Mouse (Mus musculus) liver, postnatal 0 days (tissue): ENCODE measurements around the gene Med29. TPM values are rescaled to one million over a fixed set of nuclear protein-coding genes. Genes with fewer than 3 reads are reported as not detected.

Experiments used
- ATAC-seq: fragments of 200-750 bp; cut with Nextera tagmentation; 2 replicates; pipeline ENCODE4 v1.8.0; 2017; ENCODE audit warnings: mild to moderate bottlenecking, moderate library complexity
- DNase-seq: peaks from one replicate; pipeline ENCODE4 v3.0.0-alpha.2; 2016
- H3K27ac ChIP-seq: fragments of 300-500 bp; sonication (generic); 2 replicates; pipeline ENCODE4 v1.5.1; 2014; ENCODE audit warnings: antibody characterized with exemption, moderate library complexity, mild to moderate bottlenecking, low read depth
- H3K27me3 ChIP-seq: fragments of 300-500 bp; sonication (generic); 2 replicates; pipeline ENCODE4 v1.6.1; 2014; ENCODE audit warnings: low read length, control low read depth, mixed read lengths; ENCODE audit not compliant: insufficient read depth
- H3K36me3 ChIP-seq: fragments of 300-500 bp; sonication (generic); replicated peaks from 2 replicates; pipeline ENCODE4 v1.6.1; 2014; ENCODE audit warnings: mild to moderate bottlenecking, control low read depth, low read length, moderate library complexity, mixed read lengths; ENCODE audit not compliant: insufficient read depth
- H3K4me1 ChIP-seq: fragments of 300-500 bp; sonication (generic); 2 replicates; pipeline ENCODE4 v1.6.1; 2014; ENCODE audit warnings: antibody characterized with exemption, mild to moderate bottlenecking, control low read depth; ENCODE audit not compliant: insufficient read depth
- H3K4me2 ChIP-seq: fragments of 300-500 bp; sonication (generic); 2 replicates; pipeline ENCODE4 v1.6.1; 2014; ENCODE audit warnings: low read depth, mild to moderate bottlenecking, low read length, moderate library complexity, mixed read lengths
- H3K4me3 ChIP-seq: fragments of 300-500 bp; sonication (generic); 2 replicates; pipeline ENCODE4 v1.5.1; 2014; ENCODE audit warnings: low read depth, low read length
- H3K9ac ChIP-seq: fragments of 300-500 bp; sonication (generic); replicated peaks from 2 replicates; pipeline ENCODE4 v1.6.1; 2014; ENCODE audit warnings: mild to moderate bottlenecking, moderate library complexity
- H3K9me3 ChIP-seq: fragments of 300-500 bp; sonication (generic); 2 replicates; pipeline ENCODE4 v1.6.1; 2016; ENCODE audit warnings: mild to moderate bottlenecking, control low read depth, low read length, mixed read lengths
- CTCF ChIP-seq: sonication (generic); IDR thresholded peaks from 2 replicates; pipeline ENCODE4 v1.5.1; 2016; ENCODE audit warnings: antibody characterized with exemption, low read depth
- EP300 ChIP-seq: IDR thresholded peaks from 2 replicates; pipeline ENCODE4 v1.6.1; 2016; ENCODE audit warnings: antibody characterized with exemption, low read depth, mild to moderate bottlenecking
- WGBS: fragments of 180-500 bp; shearing (Covaris S2); extraction: QIAGEN DNeasy Blood & Tissue Kit; methylation state at CpG from one replicate; pipeline ENCODE4 v1.1.7; 2014; ENCODE audit not compliant: insufficient replicate concordance; 5-methylcytosine and 5-hydroxymethylcytosine counted together
- polyA plus RNA-seq: library from polyadenylated mRNA; unstranded; fragments of >200 nt; fragmentation: Nextera tagmentation; extraction: Ambion mirVana; gene quantifications from 2 replicates; pipeline ENCODE4 v1.2.1, GENCODE M21; 2015

Med29 gene
- polyA plus RNA-seq, 1 experiment from 2014 or later: 18.6 TPM

GRCm38 (mm10) chr7:28382347-28382951, 10.1 kb downstream of the Med29 start:
- ATAC-seq (peak; percentile 5), DNase-seq (peak; percentile 70)
- H3K9me3 ChIP-seq: no peaks in the 10 kb centered on the region
- H3K4me1 ChIP-seq: peaks cover 70% of the 10 kb centered on the region
- H3K27ac ChIP-seq: peak overlapping the region; percentile 100
- H3K27me3 ChIP-seq: no peaks in the 10 kb centered on the region
- peak overlapping the region; percentile 77 for H3K9ac ChIP-seq
- TF ChIP-seq CTCF (no peak), EP300 (no peak)
- peak overlapping the region; percentile 80 for H3K4me2 ChIP-seq
- peak overlapping the region; percentile 48 for H3K4me3 ChIP-seq
- WGBS: 6% methylated on average over 11 of the region's 12 CpGs
- H3K36me3 ChIP-seq: peaks cover 8% of the 10 kb centered on the region

- WGBS: under 1% methylated on average over 17 of the region's 20 CpGs
- Histone ChIP-seq H3K9ac (peak overlapping the region; percentile 77), H3K36me3 (peaks cover 13% of the 10 kb centered on the region), H3K27me3 (no peaks in the 10 kb centered on the region), H3K4me1 (peaks cover 70% of the 10 kb centered on the region), H3K9me3 (no peaks in the 10 kb centered on the region), H3K4me3 (peak overlapping the region; percentile 48), H3K4me2 (peak overlapping the region; percentile 80), H3K27ac (peak overlapping the region; percentile 100)
- peak; percentile 88 for DNase-seq
- no peak for TF ChIP-seq CTCF
- peak; percentile 79 for TF ChIP-seq EP300
- ATAC-seq: peak; percentile 26
Measured at GRCm38 (mm10) chr7:28381938-28382337, 10.6 kb downstream of the Med29 start.

GRCm38 (mm10) chr7:28381017-28381790, 11.3 kb downstream of the Med29 start:
- H3K9me3 ChIP-seq: no peaks in the 10 kb centered on the region
- peak overlapping the region; percentile 48 for H3K4me3 ChIP-seq
- peak overlapping the region; percentile 100 for H3K27ac ChIP-seq
- no peaks in the 10 kb centered on the region for H3K27me3 ChIP-seq
- H3K4me2 ChIP-seq: peak overlapping the region; percentile 80
- WGBS: 3% methylated on average over 30 of the region's 30 CpGs
- peak; percentile 93 for TF ChIP-seq EP300
- TF ChIP-seq CTCF: no peak
- H3K9ac ChIP-seq: peak overlapping the region; percentile 77
- peak; percentile 24 for ATAC-seq
- H3K36me3 ChIP-seq: peaks cover 14% of the 10 kb centered on the region
- H3K4me1 ChIP-seq: peaks cover 72% of the 10 kb centered on the region
- DNase-seq: peak; percentile 91

GRCm38 (mm10) chr7:28380237-28381016, 12.1 kb downstream of the Med29 start, which contains the start of gene Zfp36:
Zfp36 (minus strand) TSS chr7:28380253.
- Histone ChIP-seq H3K4me3 (peak within 1 kb of the TSS; percentile 69), H3K4me1 (peaks cover 70% of the 10 kb centered on the region), H3K9ac (peak within 1 kb of the TSS; percentile 90), H3K4me2 (peak within 1 kb of the TSS; percentile 80), H3K9me3 (no peaks in the 10 kb centered on the region), H3K27me3 (no peaks in the 10 kb centered on the region), H3K36me3 (peaks cover 14% of the 10 kb centered on the region), H3K27ac (peak within 1 kb of the TSS; percentile 100)
- WGBS: 30% methylated on average over 17 of the region's 17 CpGs
- ATAC-seq (no peak), DNase-seq (no peak)
- TF ChIP-seq CTCF (no peak), EP300 (no peak)

- 1% methylated on average over 53 of the region's 53 CpGs for WGBS
- no peaks in the 10 kb centered on the region for H3K27me3 ChIP-seq
- TF ChIP-seq CTCF (0 out of 2 replicates have a peak, but pooled peaks have one; percentile 11), EP300 (peak; percentile 84)
- H3K4me3 ChIP-seq: peak overlapping the region; percentile 69
- H3K4me2 ChIP-seq: peak overlapping the region; percentile 80
- H3K9me3 ChIP-seq: no peaks in the 10 kb centered on the region
- H3K4me1 ChIP-seq: peaks cover 69% of the 10 kb centered on the region
- H3K9ac ChIP-seq: peak overlapping the region; percentile 90
- ATAC-seq (peak; percentile 44), DNase-seq (peak; percentile 97)
- peaks cover 14% of the 10 kb centered on the region for H3K36me3 ChIP-seq
- H3K27ac ChIP-seq: peak overlapping the region; percentile 100
Measured at GRCm38 (mm10) chr7:28378769-28379651, 13.5 kb downstream of the Med29 start.
